Mouse (Mus musculus): ENCODE measurements around the gene Tmem203. TPM values are rescaled to one million over a fixed set of nuclear protein-coding genes. Genes with fewer than 3 reads are reported as not detected.

Gene Tmem203
- polyA plus RNA-seq, 1 experiment from 2014 or later = 12.2 TPM

DNA sequence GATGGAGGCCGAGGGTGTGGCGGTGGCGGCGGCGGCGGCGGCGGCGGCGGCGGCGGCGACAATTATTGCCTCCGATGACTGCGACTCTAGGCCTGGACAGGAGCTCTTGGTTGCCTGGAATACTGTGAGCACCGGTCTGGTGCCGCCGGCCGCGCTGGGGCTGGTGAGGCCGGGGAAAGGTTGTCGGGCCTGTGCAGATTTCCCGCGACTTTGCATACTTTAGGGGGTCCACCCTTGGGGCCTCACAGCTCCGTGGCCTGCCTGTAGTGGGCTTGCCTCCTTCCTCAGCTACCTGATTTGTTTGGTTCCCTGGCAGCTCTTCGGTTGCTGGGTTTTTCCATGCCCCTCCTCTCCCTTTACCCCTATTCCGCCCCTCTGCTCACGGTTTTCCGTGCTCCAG, 17.3 kb downstream of the Tmem203 start:
- under 1% methylated on average over 29 of the region's 29 CpGs for WGBS
- Histone ChIP-seq H3K4me1 (replicated peaks; ENCODE audit: control insufficient read depth, insufficient read depth, low read length) (peaks cover 16% of the 10 kb centered on the region), H3K4me3 (ENCODE audit: low read depth, low read length) (peak overlapping the region; percentile 92), H3K27ac (ENCODE audit: low read depth, low read length) (no peak overlapping the region), H3K9me3 (ENCODE audit: control insufficient read depth, low read length) (no peaks in the 10 kb centered on the region), H3K9ac (ENCODE audit: low read depth, low read length) (peak overlapping the region; percentile 93), H3K36me3 (ENCODE audit: control insufficient read depth, insufficient read depth, low read length) (peaks cover under 1% of the 10 kb centered on the region; the same call in 1 of the 2 replicates), H3K4me2 (replicated peaks; ENCODE audit: low read depth, low read length) (peak overlapping the region; percentile 94), H3K27me3 (ENCODE audit: control insufficient read depth, insufficient read depth, low read length) (no peaks in the 10 kb centered on the region)
- no peak for DNase-seq (ENCODE audit: low spot score)
- peak; percentile 71; the same call in 1 of the 2 replicates for ATAC-seq (ENCODE audit: low FRiP score)

DNA sequence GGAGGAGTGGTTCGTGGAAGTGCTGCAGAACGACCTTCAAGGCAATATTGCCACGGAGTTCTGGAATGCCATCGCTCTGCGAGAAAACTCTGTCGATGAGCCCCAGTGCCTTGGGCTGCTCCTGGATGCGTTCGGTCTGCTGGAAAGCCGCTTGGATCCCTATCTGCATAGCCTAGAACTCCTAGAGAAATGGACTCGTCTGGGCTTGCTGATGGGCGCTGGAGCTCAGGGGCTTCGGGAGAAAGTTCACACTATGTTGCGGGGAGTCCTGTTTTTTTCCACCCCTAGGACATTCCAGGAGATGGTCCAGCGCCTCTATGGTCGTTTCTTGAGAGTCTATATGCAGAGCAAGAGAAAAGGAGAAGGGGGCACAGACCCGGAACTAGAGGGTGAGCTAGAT, 17.8 kb downstream of the Tmem203 start:
- peak overlapping the region; percentile 92 for H3K4me3 ChIP-seq (ENCODE audit: low read depth, low read length)
- DNase-seq (ENCODE audit: low spot score) = no peak
- H3K4me1 ChIP-seq (replicated peaks; ENCODE audit: control insufficient read depth, insufficient read depth, low read length) = peaks cover 16% of the 10 kb centered on the region
- H3K36me3 ChIP-seq (ENCODE audit: control insufficient read depth, insufficient read depth, low read length) = peaks cover 3% of the 10 kb centered on the region; the same call in 1 of the 2 replicates
- H3K9ac ChIP-seq (ENCODE audit: low read depth, low read length) = peak overlapping the region; percentile 93
- H3K27ac ChIP-seq (ENCODE audit: low read depth, low read length) = no peak overlapping the region
- ATAC-seq (ENCODE audit: low FRiP score) = no peak
- 40% methylated on average over 16 of the region's 16 CpGs for WGBS
- H3K9me3 ChIP-seq (ENCODE audit: control insufficient read depth, low read length) = no peaks in the 10 kb centered on the region
- H3K4me2 ChIP-seq (replicated peaks; ENCODE audit: low read depth, low read length) = peak overlapping the region; percentile 94
- no peaks in the 10 kb centered on the region for H3K27me3 ChIP-seq (ENCODE audit: control insufficient read depth, insufficient read depth, low read length)

DNA sequence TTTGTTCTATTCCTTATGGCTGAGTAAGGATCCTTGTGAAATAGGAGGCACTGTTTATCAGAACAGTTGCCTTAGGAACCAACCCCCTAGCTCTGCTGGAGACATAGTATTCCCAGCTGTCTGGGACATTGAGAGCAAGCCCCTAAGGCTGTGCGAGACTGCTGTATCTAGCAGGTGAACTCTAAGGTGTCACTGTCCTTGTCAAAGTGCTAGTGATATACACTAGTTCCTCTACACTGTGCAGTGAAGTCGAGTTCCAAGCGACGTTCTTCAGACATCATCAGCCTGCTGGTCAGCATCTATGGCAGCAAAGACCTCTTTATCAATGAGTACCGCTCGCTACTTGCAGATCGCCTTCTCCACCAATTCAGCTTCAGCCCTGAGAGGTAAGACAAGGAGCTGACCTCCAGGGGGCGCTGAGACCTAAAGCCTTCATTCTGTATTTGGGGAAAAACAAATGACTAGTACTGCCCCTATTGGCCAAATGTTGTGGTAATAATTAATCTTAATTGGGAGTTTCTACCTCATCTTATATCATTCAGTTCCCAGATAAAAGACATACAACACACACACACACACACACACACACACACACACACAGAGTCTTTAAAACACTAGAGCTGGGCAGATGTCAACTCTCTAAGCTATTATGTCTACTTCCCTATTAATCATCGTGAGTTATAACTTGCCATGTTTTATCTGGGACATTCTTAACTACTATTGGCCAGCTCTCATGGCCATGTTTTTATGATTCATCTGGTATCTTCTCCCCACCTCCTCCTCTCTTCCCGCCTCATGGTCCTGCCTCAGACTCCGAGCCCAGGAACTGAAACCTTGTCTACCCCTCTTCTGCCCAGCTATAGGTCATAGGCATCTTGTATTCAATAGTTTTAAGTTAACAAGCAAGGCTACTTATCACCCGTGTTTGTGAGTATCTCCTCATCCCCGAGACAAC, 24.0 kb downstream of the Tmem203 start:
- 63% methylated on average over 13 of the region's 13 CpGs for WGBS
- Histone ChIP-seq H3K4me1 (replicated peaks; ENCODE audit: control insufficient read depth, insufficient read depth, low read length) (no peaks in the 10 kb centered on the region; the same call in 1 of the 2 replicates), H3K36me3 (ENCODE audit: control insufficient read depth, insufficient read depth, low read length) (peaks cover 18% of the 10 kb centered on the region), H3K27ac (ENCODE audit: low read depth, low read length) (no peak overlapping the region), H3K9me3 (ENCODE audit: control insufficient read depth, low read length) (no peaks in the 10 kb centered on the region), H3K4me3 (ENCODE audit: low read depth, low read length) (no peak overlapping the region), H3K9ac (ENCODE audit: low read depth, low read length) (no peak overlapping the region), H3K27me3 (ENCODE audit: control insufficient read depth, insufficient read depth, low read length) (no peaks in the 10 kb centered on the region), H3K4me2 (replicated peaks; ENCODE audit: low read depth, low read length) (no peak overlapping the region)
- DNase-seq (ENCODE audit: low spot score) = peak; percentile 90
- ATAC-seq (ENCODE audit: low FRiP score) = no peak

DNA sequence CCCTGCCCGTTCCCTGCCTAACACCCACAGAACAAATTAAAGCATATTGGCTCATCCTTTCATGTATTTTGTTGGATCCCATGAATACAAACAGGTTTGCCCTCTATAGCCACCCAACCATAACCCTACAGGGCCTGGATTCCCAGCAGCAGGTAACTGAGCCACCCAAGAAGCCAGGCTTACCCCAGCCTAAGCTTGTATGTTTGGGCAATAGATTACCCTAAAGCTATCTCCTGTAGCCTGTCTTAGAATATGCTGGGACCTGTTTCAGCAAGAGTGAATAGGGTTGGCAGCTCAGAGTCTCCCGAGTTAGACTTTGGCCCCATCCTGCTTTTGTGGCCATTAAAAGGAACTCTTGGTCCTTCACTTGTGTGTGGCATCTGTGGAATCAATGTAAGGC, 30.3 kb downstream of the Tmem203 start:
- no peak for ATAC-seq (ENCODE audit: low FRiP score)
- WGBS = 95% methylated on average over 2 of the region's 2 CpGs

GRCm38 (mm10) chr2:25286314-25286713, 31.1 kb downstream of the Tmem203 start:
- Histone ChIP-seq H3K27me3 (ENCODE audit: control insufficient read depth, insufficient read depth, low read length) (peaks cover 37% of the 10 kb centered on the region), H3K9ac (ENCODE audit: low read depth, low read length) (no peak overlapping the region), H3K36me3 (ENCODE audit: control insufficient read depth, insufficient read depth, low read length) (peaks cover 11% of the 10 kb centered on the region), H3K4me1 (replicated peaks; ENCODE audit: control insufficient read depth, insufficient read depth, low read length) (no peaks in the 10 kb centered on the region), H3K4me2 (replicated peaks; ENCODE audit: low read depth, low read length) (no peak overlapping the region), H3K27ac (ENCODE audit: low read depth, low read length) (no peak overlapping the region), H3K9me3 (ENCODE audit: control insufficient read depth, low read length) (no peaks in the 10 kb centered on the region), H3K4me3 (ENCODE audit: low read depth, low read length) (no peak overlapping the region)
- WGBS = 87% methylated on average over 1 of the region's 1 CpGs
- ATAC-seq (ENCODE audit: low FRiP score) = no peak
- no peak for DNase-seq (ENCODE audit: low spot score)

More for the DNA sequence above, 30.3 kb downstream of the Tmem203 start:
- no peak for DNase-seq (ENCODE audit: low spot score)
- Histone ChIP-seq H3K4me1 (replicated peaks; ENCODE audit: control insufficient read depth, insufficient read depth, low read length) (no peaks in the 10 kb centered on the region), H3K9ac (ENCODE audit: low read depth, low read length) (no peak overlapping the region), H3K4me2 (replicated peaks; ENCODE audit: low read depth, low read length) (no peak overlapping the region), H3K4me3 (ENCODE audit: low read depth, low read length) (no peak overlapping the region), H3K36me3 (ENCODE audit: control insufficient read depth, insufficient read depth, low read length) (peaks cover 11% of the 10 kb centered on the region), H3K27ac (ENCODE audit: low read depth, low read length) (no peak overlapping the region), H3K9me3 (ENCODE audit: control insufficient read depth, low read length) (no peaks in the 10 kb centered on the region), H3K27me3 (ENCODE audit: control insufficient read depth, insufficient read depth, low read length) (peaks cover 29% of the 10 kb centered on the region)

DNA sequence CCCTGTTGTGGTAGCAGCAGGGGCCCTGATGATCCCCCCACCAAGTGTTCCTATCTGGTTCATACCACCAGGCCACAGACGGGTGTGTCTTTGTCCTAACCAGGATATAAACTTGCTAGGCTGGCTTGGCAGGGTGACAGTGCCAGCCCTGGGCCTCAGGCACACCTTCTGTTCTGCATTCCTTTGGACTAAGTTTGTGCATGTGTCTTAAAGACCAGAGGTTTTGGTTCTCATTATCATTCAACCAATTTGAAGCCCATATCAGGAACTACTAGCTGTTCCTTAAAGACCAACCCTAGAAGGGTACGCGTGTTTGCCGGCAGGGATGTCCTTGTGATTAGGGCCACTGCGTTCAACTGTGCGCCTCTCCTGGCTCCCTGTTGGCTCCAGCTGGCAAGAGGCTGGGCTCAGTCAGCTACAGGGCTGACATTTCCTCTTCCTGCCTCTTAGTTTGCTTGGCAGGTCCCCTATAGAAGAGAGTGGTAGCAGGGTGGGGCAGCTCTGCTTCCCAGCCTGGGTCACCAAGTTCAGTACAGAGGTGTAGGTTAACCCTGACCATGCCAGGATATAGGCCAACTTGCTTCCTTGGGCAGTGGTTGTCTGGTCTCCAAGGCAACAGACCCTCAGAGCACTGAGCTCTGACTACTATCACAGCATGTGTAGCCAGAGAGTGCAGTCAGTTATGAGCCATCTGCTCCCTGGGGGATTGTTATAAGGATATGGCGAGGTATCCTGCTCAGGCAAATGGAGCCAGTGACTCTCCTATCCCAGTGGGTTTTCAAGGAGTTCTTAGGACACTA, 31.8 kb downstream of the Tmem203 start:
- DNase-seq (ENCODE audit: low spot score) = no peak
- no peak for ATAC-seq (ENCODE audit: low FRiP score)
- peaks cover 3% of the 10 kb centered on the region; the same call in 1 of the 2 replicates for H3K4me1 ChIP-seq (replicated peaks; ENCODE audit: control insufficient read depth, insufficient read depth, low read length)
- H3K9me3 ChIP-seq (ENCODE audit: control insufficient read depth, low read length) = no peaks in the 10 kb centered on the region
- no peak overlapping the region for H3K4me2 ChIP-seq (replicated peaks; ENCODE audit: low read depth, low read length)
- peaks cover 7% of the 10 kb centered on the region for H3K36me3 ChIP-seq (ENCODE audit: control insufficient read depth, insufficient read depth, low read length)
- H3K9ac ChIP-seq (ENCODE audit: low read depth, low read length) = no peak overlapping the region
- peaks cover 44% of the 10 kb centered on the region for H3K27me3 ChIP-seq (ENCODE audit: control insufficient read depth, insufficient read depth, low read length)
- no peak overlapping the region for H3K4me3 ChIP-seq (ENCODE audit: low read depth, low read length)
- no peak overlapping the region for H3K27ac ChIP-seq (ENCODE audit: low read depth, low read length)
- 69% methylated on average over 7 of the region's 7 CpGs for WGBS

DNA sequence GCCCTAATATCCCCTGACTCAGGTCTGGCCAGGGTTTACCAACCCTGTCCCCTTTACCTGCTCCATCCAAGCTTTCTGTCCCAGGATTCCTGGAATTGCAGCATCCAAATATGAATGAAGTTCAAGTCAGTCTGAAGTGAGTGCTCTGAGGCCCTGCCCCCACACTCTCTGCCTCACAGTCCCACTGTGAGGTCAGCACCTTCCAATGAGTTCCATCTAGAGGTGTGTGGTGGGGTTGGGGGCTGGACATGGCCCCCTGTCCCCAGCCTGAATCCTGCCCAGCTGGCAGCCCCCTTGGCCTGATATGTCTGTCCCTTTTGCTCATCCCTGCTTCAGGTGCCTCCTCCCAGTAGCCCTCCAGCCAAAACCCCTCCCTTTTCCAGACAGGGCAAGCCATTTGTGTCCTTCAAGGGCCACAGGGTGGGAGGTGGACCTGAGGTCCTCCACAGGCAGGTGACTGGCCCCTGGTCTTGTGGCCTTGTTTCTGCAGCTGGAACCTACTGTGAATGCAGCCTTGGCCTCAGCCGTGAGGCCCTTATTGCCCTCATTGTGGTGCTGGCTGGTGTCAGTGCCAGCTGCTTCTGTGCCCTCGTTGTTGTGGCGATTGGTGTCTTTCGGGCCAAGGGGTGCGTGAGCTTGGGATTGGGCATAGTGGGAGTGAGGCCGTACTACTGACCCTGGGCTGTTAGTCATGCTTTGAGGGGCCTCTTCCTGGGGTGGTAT, 32.8 kb downstream of the Tmem203 start, which contains the start of gene Tmem210:
Tmem210 (plus strand) TSS at position 219 of the 723 bp plus-strand sequence.
- no peak within 1 kb of the TSS for H3K9ac ChIP-seq (ENCODE audit: low read depth, low read length)
- peaks cover 55% of the 10 kb centered on the region for H3K27me3 ChIP-seq (ENCODE audit: control insufficient read depth, insufficient read depth, low read length)
- ATAC-seq (ENCODE audit: low FRiP score) (no peak), DNase-seq (ENCODE audit: low spot score) (no peak)
- H3K4me3 ChIP-seq (ENCODE audit: low read depth, low read length) = no peak within 1 kb of the TSS
- H3K9me3 ChIP-seq (ENCODE audit: control insufficient read depth, low read length) = no peaks in the 10 kb centered on the region
- H3K36me3 ChIP-seq (ENCODE audit: control insufficient read depth, insufficient read depth, low read length) = peaks cover 7% of the 10 kb centered on the region; the same call in 1 of the 2 replicates
- peaks cover 5% of the 10 kb centered on the region; the same call in 1 of the 2 replicates for H3K4me1 ChIP-seq (replicated peaks; ENCODE audit: control insufficient read depth, insufficient read depth, low read length)
- WGBS = 91% methylated on average over 6 of the region's 6 CpGs
- H3K27ac ChIP-seq (ENCODE audit: low read depth, low read length) = no peak within 1 kb of the TSS
- no peak within 1 kb of the TSS for H3K4me2 ChIP-seq (replicated peaks; ENCODE audit: low read depth, low read length)

GRCm38 (mm10) chr2:25288734-25289345, 33.6 kb downstream of the Tmem203 start:
- Histone ChIP-seq H3K4me1 (replicated peaks; ENCODE audit: control insufficient read depth, insufficient read depth, low read length) (peaks cover 5% of the 10 kb centered on the region; the same call in 1 of the 2 replicates), H3K4me3 (ENCODE audit: low read depth, low read length) (no peak overlapping the region), H3K4me2 (replicated peaks; ENCODE audit: low read depth, low read length) (no peak overlapping the region), H3K9me3 (ENCODE audit: control insufficient read depth, low read length) (no peaks in the 10 kb centered on the region), H3K9ac (ENCODE audit: low read depth, low read length) (no peak overlapping the region), H3K27ac (ENCODE audit: low read depth, low read length) (no peak overlapping the region), H3K36me3 (ENCODE audit: control insufficient read depth, insufficient read depth, low read length) (peaks cover 3% of the 10 kb centered on the region; the same call in 1 of the 2 replicates), H3K27me3 (ENCODE audit: control insufficient read depth, insufficient read depth, low read length) (peaks cover 59% of the 10 kb centered on the region)
- WGBS = 74% methylated on average over 7 of the region's 7 CpGs
- DNase-seq (ENCODE audit: low spot score) (no peak), ATAC-seq (ENCODE audit: low FRiP score) (no peak)

All from hindbrain, embryonic 11.5 days (tissue).